Mouse (Mus musculus) retina, adult 2 months (tissue): Measurements from ENCODE around the gene Tex48.

ENCODE experiments used
- DNase-seq: peaks from one replicate; pipeline ENCODE4 v3.0.0-alpha.2; 2012; ENCODE audit warnings: low read depth, low spot score

Tex48 gene

DNA sequence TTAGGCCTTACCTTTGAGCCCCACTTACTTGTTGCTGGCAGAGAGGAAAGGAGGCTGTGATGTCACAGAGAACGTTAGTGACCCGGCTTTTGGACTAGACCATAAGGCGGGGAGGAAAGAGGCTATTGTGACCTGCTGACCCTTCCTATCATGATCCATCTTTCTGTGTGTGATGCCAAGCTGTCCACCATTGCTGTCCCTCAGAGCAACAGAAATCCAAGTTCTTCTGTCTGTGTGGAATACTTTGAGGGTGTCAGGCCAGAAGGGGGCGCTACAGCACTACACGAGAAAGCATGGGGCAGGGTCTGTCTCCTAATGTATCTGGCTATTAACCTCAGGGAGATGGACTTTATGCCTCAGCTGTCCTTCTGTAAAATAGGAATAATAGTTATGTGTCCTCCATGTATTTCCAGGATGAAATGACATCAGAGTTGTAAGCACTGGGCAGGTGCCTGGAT, at the start of gene Tex48:
TSS of gene Tex48 (minus strand) at position 51 of the 458 bp plus-strand sequence.
- DNase-seq: no peak

DNA sequence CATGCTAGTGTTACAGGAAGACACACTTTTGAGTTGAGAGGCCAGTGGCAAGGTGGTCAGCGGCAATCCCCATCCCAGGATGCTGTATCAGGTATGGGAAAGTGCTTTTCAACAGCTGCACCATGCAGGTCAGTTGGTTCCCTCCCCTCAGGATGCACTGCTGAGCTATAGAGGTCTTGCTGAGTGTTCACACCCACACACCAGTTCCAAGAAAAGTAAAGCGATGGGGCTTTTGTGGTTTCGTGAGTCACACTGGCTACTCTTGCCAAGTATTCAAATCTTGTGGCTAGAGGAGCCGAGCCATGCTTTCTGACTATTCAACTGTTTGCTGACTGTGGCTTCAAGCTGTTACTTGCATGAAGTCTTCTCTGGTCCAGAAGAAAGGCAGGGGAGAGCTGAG, 46.0 kb upstream of the Tex48 start:
- no peak for DNase-seq

DNA sequence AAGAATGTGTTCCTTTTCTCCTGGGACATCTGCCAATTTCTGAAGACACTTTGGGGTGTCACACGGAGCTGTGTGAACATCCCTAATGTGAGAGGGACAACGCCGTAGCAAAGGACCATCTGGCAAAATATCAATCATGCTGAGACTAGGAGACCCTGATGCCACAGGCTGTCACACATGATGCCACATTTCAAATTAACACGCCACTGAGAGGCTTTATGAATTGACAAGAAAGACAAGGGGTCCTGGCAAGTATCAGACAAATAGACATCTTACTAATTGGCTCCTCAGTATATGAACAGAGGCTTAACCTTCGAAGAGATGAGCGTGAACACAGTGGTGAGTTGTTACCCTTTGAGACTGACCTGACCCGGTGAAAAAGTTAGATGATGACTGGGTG, 43.5 kb upstream of the Tex48 start:
- DNase-seq: no peak

DNA sequence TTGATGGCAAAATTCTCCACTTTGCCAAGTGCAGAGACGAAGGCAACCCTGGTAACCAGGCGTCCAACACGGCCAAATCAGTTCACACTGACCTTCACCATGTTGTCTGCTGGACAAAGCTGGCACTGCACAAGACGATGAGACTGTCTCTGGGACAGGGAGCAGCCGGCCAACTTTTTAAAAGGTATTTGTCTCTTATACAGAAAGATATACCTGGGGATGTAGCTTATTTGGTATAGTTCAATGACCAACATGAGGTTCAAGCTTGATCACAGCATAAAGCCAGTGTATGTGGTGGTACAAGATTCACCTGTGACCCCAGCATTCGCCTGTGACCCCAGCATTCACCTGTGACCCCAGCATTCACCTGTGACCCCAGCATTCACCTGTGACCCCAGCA, 41.1 kb upstream of the Tex48 start, which contains the start of gene Gm11214:
TSS of gene Gm11214 (minus strand) at position 101 of the 400 bp plus-strand sequence.
- DNase-seq: no peak

DNA sequence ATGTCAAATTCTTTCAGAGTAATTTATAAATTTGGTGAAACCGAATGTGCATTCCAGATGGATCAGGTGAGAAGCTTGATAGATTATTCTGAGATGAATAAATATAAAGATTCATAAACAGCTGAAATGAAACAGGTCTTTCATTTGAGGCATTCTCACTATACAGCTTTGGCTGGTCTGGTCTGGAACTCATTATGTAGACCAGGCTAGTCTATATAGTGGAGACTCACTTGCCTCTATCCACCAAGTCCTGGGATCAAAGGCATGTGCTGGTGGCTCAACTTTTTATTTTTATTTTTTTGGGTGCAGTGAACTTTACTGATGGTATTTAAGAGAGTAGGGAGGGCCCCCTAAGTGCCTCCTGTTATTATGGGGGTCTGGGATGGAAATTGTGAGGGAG, 39.6 kb upstream of the Tex48 start:
- DNase-seq: no peak

DNA sequence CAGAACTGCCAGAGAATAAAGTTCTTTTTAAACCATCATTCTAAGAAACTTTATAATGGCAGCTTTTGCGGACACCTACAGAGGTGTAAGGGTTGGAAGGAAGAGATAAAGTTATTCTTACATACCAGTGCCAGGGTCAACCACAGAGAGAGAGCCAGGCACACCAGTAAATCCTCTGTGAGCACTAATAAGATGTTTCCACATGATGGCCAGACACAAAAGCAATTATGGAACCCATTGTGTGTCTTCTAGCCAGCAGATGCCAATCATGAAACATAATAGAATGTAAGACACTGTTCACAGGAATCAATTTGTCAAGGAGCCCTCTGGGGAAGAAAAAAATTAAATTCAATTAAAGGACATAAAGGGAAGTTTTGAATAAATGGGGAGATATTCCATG, 39.2 kb upstream of the Tex48 start:
- no peak for DNase-seq

DNA sequence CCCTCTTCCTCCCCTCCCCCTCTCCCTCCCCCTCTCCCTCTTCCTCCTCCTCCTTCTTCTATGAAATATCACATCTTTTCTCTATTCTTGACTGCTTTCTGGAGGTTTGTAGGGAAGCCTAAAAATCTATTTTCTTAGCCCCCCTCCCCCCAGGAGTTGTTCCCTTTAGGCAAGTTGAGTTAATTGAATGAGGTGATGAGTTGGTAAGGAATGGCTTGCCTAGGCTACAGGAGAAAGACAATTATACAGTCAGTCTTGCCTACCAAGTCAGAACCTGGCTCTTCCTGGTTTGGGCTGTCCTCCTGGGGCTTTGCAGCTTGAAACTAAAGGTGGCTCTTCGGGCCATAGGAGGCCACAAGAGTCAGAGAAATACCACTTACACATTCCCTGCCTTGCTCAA, 37.5 kb upstream of the Tex48 start:
- no peak for DNase-seq

DNA sequence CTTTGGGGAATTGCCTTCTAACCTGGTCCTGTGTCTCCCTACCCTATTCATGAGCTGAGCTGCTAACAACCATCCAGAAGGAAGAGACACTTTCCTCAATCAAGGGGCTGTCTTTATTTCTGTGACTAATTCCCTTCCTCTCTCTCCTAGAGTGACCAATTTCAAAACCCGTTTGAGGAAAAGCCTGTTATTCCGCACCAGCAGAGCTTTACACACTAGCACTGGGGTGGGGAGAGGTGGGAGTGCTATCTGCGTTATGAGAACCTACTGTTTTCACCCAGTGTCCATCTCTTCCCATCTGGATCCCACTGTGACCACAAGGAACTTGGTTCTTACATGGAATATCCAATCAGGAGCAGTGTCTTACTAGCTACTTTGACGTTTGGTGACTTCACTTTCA, 36.9 kb upstream of the Tex48 start:
- DNase-seq: no peak

DNA sequence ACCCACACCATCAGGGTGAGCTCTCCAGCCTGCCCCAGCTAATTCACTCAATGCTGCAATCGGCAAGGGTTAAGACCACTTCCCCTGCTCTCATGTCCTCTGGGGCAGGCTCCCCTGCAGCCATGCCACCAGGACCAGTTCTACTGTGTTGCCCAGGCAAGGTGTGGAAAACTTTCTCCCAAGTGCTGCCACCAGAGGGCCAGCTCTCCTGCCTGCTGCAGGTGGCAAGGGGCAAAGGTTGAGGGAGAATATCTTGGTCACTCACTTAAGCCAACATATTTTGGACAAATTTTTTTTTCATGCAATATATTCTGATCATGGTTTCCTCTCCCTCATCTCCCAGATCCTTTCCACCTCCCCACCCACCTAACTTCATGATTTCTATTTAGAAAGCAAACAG, 32.2 kb upstream of the Tex48 start:
- DNase-seq: no peak

DNA sequence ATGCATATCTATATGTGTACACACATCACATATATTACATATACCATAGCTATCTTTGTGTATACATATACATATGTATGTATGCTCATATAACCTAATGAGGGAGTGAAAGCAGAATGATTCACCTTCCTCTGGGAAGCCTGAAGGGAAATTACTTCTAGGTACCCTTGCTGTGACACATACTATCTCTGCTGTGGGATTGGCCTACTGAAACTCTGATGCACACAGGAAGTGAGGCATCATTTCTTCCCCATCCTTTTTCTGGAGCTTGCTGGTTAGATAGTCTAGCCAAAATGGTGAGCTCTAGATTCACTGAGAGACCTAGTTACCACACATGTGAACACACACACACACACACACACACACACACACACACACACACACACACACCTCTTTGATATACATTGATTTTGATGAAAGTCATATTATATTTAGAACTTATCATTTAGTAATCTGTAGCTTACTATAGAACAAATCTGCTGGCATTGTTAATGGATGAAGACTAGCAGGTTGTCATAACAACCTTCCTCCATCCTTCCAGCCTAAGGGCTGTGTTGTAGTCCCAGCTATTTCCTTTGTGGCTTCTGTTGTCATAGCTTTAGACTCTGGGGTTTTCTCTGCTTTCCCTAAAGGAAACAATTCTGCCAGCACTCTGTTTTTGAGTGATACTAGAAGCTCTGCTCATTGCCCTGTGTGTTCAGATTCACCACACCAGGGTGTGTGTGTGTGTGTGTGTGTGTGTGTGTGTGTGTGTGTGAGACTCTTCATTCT, 21.9 kb upstream of the Tex48 start:
- DNase-seq: no peak

DNA sequence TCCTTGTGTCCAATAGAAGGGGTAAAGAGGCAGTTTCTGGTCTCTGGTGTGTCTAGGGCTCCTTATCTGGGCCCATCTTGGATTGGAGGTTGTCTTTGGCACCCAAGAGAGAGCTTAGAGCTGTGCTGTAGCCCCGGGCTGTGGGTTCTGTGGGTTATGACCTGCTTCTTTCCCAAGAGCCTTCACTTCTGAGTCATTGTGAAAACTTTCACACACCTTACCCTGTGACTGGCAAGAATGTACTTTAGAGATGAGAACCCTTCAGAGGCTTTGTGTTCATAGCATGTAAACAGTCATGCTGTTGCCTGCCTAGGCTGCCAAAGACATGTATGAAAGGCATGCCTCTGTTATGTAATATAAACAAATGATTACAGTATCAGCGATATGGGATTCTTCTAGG, 17.6 kb upstream of the Tex48 start:
- DNase-seq: no peak

DNA sequence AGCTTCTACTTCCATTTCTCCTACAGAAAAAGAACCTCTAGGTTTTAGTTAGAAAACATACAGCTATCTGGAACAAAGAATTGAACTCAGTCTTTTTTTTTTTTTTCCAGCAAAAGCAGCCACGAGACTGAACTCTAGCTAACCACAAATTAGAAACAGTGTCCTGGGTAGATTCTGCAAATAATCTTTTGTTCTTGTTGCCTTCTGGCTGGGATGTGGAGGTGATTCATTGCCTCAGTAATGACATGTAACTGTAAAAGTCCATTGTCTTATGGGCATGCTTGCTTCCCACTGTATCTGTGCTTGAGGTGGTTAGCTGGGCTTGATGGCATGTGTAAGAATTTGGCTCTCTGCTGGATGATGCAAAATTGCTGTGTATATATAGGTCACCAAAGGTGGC, 16.4 kb upstream of the Tex48 start:
- no peak for DNase-seq

DNA sequence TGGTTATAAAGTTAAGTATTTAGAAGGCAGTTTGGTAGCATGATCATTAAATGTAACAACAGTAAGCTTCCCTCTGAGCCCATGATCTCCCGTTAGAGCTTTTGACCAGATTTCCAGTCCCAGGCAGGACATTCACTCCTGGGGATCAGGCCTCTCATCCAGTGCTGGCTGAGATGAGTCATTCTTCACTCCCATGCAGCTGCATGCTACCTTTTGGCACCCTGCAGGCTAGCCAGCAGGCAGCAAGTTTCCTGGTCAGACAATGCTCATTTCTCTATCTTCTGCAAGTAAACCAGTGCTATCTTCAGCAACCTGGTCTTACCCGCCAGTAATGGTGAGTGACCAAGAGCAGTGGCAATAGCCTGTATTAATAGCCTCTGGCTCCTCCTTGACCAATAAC, 11.0 kb upstream of the Tex48 start:
- DNase-seq: no peak

DNA sequence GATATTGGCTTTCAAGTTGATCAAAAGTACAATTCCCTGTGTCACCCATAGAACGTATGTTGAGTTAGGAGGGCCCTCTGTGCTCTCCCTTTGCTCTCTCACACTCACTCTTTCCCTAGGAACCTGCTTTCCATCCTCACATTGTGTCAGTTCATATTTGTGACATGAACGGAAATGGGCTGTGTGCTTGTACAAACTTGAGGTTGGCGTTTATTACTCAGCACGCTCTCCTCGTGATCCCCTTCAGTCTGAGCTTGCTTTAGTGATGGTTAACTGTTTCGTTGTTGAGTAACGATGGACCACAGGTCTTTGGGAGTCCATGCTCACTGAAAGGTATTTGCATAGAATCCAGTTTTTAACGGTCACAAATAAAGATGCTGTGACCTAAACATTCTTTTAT, 4.9 kb upstream of the Tex48 start:
- DNase-seq: no peak

DNA sequence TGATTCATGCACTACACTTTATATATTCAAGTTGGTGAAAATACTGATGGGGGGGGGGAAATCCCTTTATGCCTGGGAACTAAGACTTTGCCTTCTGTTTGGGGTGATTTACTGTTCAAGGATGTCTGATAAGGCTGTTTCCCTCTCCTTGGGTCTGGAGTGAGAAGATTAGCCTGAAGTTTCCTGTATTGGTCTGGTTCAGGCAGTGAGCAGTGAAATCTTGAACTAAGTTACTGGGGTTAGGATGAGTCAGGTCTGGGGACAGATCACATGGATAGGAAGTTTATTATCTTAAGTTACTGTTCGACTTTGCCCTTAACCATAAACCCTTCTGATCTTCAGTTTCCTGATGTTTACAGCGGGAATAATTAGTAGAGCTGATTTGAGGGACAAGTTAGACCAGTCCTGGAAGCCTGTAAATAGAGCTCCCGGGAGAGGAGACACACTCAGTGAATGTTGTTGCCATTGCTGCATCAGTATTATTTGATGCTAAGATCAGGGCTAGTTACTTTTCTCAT, 3.4 kb upstream of the Tex48 start:
- no peak for DNase-seq

DNA sequence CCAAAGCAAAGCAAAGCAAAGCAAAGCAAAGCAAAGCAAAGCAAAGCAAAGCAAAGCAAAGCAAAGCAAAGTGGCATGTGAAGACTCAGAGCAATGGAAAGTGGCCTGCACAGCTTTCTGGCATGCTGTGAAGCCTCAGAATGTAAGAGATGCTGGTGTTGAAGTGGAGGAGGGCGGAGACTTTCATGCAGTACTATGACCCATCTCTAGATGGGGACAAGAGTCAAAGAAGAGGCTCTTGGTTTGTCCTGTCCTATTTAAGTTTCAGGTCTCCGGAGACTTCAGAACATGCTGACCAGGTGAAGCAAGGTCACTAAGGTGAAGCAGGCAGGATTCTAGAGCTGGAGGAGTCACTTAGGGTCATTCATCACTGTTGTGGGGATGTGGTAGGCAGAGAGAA, 367 bp downstream of the Tex48 start:
- DNase-seq: no peak

DNA sequence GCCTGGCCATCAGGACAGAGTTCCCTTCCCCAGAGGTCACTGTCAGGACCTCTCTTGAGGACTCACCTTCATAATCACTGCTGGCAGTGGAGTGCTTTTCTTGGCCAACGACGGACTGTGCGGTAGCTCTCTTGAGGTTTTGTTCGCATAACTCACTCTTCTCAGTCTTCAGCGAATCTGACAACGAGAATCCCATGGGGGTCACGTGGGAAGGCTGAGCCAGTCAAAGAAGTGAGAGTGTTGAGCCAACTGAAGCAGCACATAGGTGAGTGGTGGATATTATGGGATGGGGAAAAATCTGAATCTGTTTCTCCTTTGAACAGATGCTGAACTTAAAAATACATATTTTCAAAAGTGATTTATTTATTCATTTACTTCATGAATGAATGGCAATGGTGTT, 13.8 kb downstream of the Tex48 start:
- DNase-seq: no peak

DNA sequence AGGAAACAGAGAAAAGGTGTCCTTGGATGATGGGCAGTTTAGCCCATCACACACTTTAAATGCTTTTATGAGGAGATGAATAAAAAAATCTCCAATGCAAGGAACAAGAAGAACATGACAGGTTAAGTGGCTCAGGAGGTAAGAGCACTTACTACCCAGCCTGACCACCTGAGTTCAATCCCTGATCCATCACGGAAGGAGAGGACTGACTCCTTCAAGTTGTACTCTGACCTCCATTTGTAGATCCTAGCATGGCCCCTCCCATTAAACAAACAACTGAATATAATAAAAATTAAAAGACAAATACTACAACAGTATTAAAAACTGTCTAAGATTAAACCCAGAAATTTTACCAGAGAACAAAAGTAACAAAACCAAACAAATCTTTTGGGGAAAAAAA, 16.3 kb downstream of the Tex48 start:
- no peak for DNase-seq

DNA sequence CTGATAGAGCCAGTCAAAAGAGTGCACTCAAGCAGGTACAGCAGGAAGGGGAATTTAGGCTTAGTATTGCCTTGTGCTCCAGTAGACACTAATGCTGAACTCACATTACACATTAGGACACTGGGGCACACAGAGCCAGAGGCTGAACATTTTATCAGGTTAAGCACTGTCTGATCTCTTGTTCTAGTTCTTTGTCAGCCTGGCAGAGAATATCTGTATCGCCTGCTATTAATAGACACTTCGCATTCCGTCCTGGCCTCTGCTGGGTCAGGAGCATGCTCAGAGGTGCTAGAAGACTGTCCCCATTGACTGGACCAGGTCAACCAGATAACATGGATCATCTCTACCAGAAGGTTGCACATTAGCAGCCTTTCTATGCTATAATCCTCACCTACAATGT, 16.7 kb downstream of the Tex48 start:
- no peak for DNase-seq

DNA sequence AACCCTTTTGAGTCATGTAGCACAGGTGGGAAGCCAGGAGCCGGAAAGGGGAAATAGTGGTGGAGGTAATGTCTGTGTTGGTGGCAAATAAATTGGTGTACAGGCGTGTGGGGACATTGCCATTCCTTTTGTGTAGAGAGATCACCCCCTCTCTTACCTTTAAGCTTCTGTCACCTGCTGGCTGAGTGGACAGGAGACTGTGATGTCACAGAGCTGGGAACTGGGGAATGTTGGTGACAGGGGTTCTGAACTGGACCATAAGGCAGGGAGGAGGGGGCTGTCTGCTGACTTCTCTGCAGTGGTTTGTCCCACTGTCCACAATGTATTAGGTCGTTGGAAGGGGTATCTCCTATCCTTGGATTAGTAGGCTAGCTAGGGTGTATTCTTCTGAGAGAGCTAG, 17.3 kb downstream of the Tex48 start, which contains the start of gene Gm11213:
TSS of gene Gm11213 (minus strand) at position 317 of the 400 bp plus-strand sequence.
- DNase-seq: no peak

DNA sequence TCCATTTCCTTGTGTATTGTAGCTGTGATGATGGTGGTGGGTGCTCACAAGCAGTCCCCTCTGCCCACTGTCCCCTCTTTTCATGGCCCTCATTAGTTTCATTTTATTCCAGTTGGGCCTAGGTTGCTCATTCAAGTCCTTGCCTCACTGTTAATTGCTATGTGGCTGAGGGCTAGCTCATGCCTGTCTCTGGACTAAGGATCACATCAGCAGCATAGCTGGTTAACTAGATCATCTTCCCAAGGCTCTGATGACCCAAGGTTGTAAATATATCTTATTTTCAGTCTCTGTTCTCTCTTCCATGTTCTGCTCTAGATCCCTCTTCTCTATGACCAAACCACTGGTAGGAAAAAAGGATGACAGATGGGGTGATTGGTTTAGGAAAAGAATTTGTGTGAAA, 21.0 kb downstream of the Tex48 start:
- no peak for DNase-seq

DNA sequence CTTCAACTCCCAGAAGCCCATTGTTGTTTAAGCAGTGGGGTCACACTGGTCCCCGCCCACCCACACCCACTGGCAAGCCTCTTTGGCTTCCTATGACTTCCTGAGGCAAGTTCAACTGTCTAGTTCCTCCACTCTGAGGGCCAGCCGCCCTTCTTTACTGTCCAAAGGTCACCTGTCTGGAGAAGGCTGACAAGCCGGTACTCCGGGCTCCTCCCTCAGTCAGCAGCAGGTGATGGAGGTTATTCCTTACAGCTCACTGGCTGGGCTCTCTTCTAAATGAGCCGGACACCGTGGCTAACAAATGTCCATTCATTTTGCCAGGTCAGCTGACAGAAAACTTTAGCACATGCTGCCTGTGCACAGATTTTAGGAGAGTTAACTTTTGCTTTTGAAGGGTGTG, 21.4 kb downstream of the Tex48 start:
- no peak for DNase-seq

DNA sequence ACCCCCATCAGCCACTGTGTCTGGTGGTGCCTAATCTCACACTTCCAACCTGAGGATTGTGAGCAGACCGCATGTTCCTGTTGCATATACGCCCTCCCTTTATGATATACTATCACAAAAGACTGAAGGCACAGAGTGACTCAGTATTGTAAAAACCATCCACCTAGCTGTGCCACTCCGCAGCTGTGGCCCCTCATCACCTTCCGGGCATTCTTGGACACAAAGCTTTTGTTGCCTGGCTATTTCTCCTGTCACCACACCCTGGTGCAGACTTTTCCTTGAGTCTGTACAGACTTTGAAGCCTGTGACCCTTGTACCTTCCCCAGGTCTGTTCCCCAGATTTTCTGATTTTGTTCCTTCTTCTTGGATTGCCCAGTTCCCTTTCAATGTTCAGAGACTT, 26.2 kb downstream of the Tex48 start:
- DNase-seq: no peak

DNA sequence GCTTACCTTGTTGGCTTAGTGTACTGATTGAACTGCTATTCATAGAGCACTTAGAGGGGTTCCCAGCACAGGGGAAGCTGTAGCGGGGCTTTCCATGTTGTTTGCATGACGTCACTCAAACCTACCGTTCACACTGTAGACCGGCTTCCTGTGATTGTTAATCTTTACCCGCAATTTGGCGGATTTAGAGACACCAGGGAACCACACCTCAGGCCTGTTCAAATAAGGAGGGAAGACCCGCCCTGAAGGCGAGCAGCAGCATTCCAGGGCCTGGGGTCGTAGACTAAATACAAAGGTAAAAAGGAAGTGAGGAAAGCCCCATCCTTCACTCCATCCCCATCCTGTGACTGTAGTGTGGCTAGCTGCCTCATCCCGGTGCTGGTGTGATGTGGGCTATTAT, 27.0 kb downstream of the Tex48 start:
- DNase-seq: no peak
